Mouse (Mus musculus): ENCODE data around the gene Ubxn11. TPM values are rescaled to one million over a fixed set of nuclear protein-coding genes. Genes with fewer than 3 reads are reported as not detected.

Gene Ubxn11
- total and polyA plus RNA-seq, 2 experiments from 2014 or later = 13.7 to 14.3 TPM

DNA sequence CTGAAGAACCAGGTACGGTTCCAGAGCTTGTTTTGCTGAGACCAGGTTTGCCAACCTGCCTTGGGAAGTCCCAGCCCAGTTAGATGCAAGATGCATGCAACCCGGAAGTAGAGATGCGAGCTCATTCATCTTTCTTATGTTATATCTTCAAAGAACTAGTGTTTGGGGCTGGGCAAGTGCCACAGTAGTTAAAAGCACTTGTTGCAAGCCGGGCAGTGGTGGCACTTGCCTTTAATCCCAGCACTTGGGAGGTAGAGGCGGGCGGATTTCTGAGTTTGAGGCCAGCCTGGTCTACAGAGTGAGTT lies 11.2 kb upstream of the Ubxn11 start:
- no peak overlapping the region for H3K4me2 ChIP-seq (ENCODE audit: low read depth)
- no peak for TF ChIP-seq CTCF (IDR thresholded peaks at IDR 0.05; ENCODE audit: low read depth)
- no peaks in the 10 kb centered on the region for H3K27me3 ChIP-seq (ENCODE audit: insufficient read depth, low read length)
- no peak overlapping the region for H3K4me3 ChIP-seq (ENCODE audit: low read depth, low read length)
- WGBS = 91% methylated on average over 6 of the region's 6 CpGs
- DNase-seq (no peak), ATAC-seq (no peak)
- H3K9me3 ChIP-seq (ENCODE audit: low read length) = no peaks in the 10 kb centered on the region
- H3K9ac ChIP-seq = no peak overlapping the region
- H3K36me3 ChIP-seq (ENCODE audit: insufficient read depth) = no peaks in the 10 kb centered on the region
- H3K27ac ChIP-seq (ENCODE audit: low read depth, low read length) = no peak overlapping the region
- no peaks in the 10 kb centered on the region for H3K4me1 ChIP-seq (ENCODE audit: insufficient read depth)

- ATAC-seq (no peak), DNase-seq (no peak)
- H3K36me3 ChIP-seq (ENCODE audit: insufficient read depth) = no peaks in the 10 kb centered on the region
- no peaks in the 10 kb centered on the region for H3K9me3 ChIP-seq (ENCODE audit: low read length)
- no peak overlapping the region for H3K9ac ChIP-seq
- H3K27me3 ChIP-seq (ENCODE audit: insufficient read depth, low read length) = no peaks in the 10 kb centered on the region
- no peaks in the 10 kb centered on the region for H3K4me1 ChIP-seq (ENCODE audit: insufficient read depth)
- no peak overlapping the region for H3K27ac ChIP-seq (ENCODE audit: low read depth, low read length)
- no peak overlapping the region for H3K4me3 ChIP-seq (ENCODE audit: low read depth, low read length)
- 70% methylated on average over 6 of the region's 6 CpGs for WGBS
- H3K4me2 ChIP-seq (ENCODE audit: low read depth) = no peak overlapping the region
- peak; percentile 50 for TF ChIP-seq CTCF (IDR thresholded peaks at IDR 0.05; ENCODE audit: low read depth)
These were observed 9.7 kb upstream of the Ubxn11 start for GRCm38 (mm10) chr4:134092382-134093288.

- DNase-seq (no peak), ATAC-seq (no peak)
- Histone ChIP-seq H3K4me3 (ENCODE audit: low read depth, low read length) (no peak overlapping the region), H3K36me3 (ENCODE audit: insufficient read depth) (no peaks in the 10 kb centered on the region), H3K9ac (no peak overlapping the region), H3K4me2 (ENCODE audit: low read depth) (no peak overlapping the region), H3K27ac (ENCODE audit: low read depth, low read length) (no peak overlapping the region), H3K27me3 (ENCODE audit: insufficient read depth, low read length) (no peaks in the 10 kb centered on the region), H3K4me1 (ENCODE audit: insufficient read depth) (no peaks in the 10 kb centered on the region), H3K9me3 (ENCODE audit: low read length) (no peaks in the 10 kb centered on the region)
- TF ChIP-seq CTCF (IDR thresholded peaks at IDR 0.05; ENCODE audit: low read depth) = no peak
- WGBS = 88% methylated on average over 7 of the region's 7 CpGs
These were observed 8.3 kb upstream of the Ubxn11 start for GRCm38 (mm10) chr4:134094004-134094564.

GRCm38 (mm10) chr4:134094923-134095547 lies 7.3 kb upstream of the Ubxn11 start, which contains the start of gene Cd52:
Cd52 (minus strand) TSS chr4:134095082.
- Histone ChIP-seq H3K36me3 (ENCODE audit: insufficient read depth) (no peaks in the 10 kb centered on the region), H3K27me3 (ENCODE audit: insufficient read depth, low read length) (no peaks in the 10 kb centered on the region), H3K9ac (no peak within 1 kb of the TSS), H3K4me1 (ENCODE audit: insufficient read depth) (no peaks in the 10 kb centered on the region), H3K4me3 (ENCODE audit: low read depth, low read length) (no peak within 1 kb of the TSS), H3K4me2 (ENCODE audit: low read depth) (no peak within 1 kb of the TSS), H3K9me3 (ENCODE audit: low read length) (no peaks in the 10 kb centered on the region), H3K27ac (ENCODE audit: low read depth, low read length) (no peak within 1 kb of the TSS)
- no peak for TF ChIP-seq CTCF (IDR thresholded peaks at IDR 0.05; ENCODE audit: low read depth)
- 59% methylated on average over 3 of the region's 3 CpGs for WGBS
- ATAC-seq (no peak), DNase-seq (no peak)

GRCm38 (mm10) chr4:134096120-134096519 lies 6.2 kb upstream of the Ubxn11 start:
- Histone ChIP-seq H3K4me3 (ENCODE audit: low read depth, low read length) (no peak overlapping the region), H3K27ac (ENCODE audit: low read depth, low read length) (no peak overlapping the region), H3K9me3 (ENCODE audit: low read length) (no peaks in the 10 kb centered on the region), H3K36me3 (ENCODE audit: insufficient read depth) (no peaks in the 10 kb centered on the region), H3K9ac (no peak overlapping the region), H3K4me1 (ENCODE audit: insufficient read depth) (no peaks in the 10 kb centered on the region), H3K27me3 (ENCODE audit: insufficient read depth, low read length) (no peaks in the 10 kb centered on the region), H3K4me2 (ENCODE audit: low read depth) (no peak overlapping the region)
- DNase-seq = no peak
- WGBS = 86% methylated on average over 3 of the region's 3 CpGs
- TF ChIP-seq CTCF (IDR thresholded peaks at IDR 0.05; ENCODE audit: low read depth) = no peak
- ATAC-seq = no peak

- 83% methylated on average over 5 of the region's 5 CpGs for WGBS
- H3K27me3 ChIP-seq (ENCODE audit: insufficient read depth, low read length) = no peaks in the 10 kb centered on the region
- H3K4me3 ChIP-seq (ENCODE audit: low read depth, low read length) = no peak overlapping the region
- ATAC-seq = no peak
- H3K4me1 ChIP-seq (ENCODE audit: insufficient read depth) = no peaks in the 10 kb centered on the region
- H3K4me2 ChIP-seq (ENCODE audit: low read depth) = no peak overlapping the region
- H3K36me3 ChIP-seq (ENCODE audit: insufficient read depth) = no peaks in the 10 kb centered on the region
- no peak overlapping the region for H3K27ac ChIP-seq (ENCODE audit: low read depth, low read length)
- no peak for TF ChIP-seq CTCF (IDR thresholded peaks at IDR 0.05; ENCODE audit: low read depth)
- no peaks in the 10 kb centered on the region for H3K9me3 ChIP-seq (ENCODE audit: low read length)
- no peak for DNase-seq
- H3K9ac ChIP-seq = no peak overlapping the region
These were observed 5.3 kb upstream of the Ubxn11 start for GRCm38 (mm10) chr4:134097015-134097608.
